Mouse (Mus musculus) adrenal gland, postnatal 36 days (tissue): ENCODE results near the gene Hps3. TPM values are rescaled to one million over a fixed set of nuclear protein-coding genes. Genes with fewer than 3 reads are reported as not detected.
"Not testable (repeated sequence)": the region's sequence is repeated elsewhere in the genome, so short reads cannot be mapped to it uniquely, and the experiment has no call there.

Experiments used
- DNase-seq, 2 experiments: peaks; one replicate each; pipeline ENCODE4 v3.0.0; 2021; ENCODE audit warnings: mixed read lengths in 1 of 2
- total RNA-seq, 2 experiments: library from RNA; stranded (reverse); gene quantifications; 2 replicates each; pipeline ENCODE4 v1.2.3; 2021

Gene Hps3
- total RNA-seq, 2 experiments from 2014 or later = 12.9 to 13.2 TPM

DNA sequence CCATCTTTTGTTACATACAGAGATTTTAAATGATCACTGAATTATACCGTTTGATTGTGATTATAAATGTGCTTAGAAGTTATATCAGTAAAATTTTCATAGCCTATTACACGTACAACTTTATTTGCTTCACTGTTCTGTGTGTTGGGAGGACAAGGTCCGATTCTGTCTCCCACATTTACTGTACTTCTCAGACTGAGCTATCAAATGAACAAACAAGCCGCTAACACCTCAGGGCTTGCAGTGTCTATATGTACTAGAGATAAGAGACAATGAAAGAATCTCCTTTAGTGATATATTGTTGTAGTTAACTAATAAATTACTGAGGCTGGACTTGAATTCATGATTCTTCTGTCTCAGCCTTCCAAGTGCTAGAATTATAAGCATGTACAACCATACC lies 27.8 kb downstream of the Hps3 start:
- DNase-seq = no peak

GRCm38 (mm10) chr3:20005611-20006010 lies 29.5 kb downstream of the Hps3 start:
- DNase-seq = no peak

GRCm38 (mm10) chr3:20004422-20004821 lies 30.7 kb downstream of the Hps3 start:
- no peak for DNase-seq

GRCm38 (mm10) chr3:20002786-20003185 lies 32.3 kb downstream of the Hps3 start:
- peak; percentile 35 to 47 for DNase-seq

GRCm38 (mm10) chr3:20000806-20001205 lies 34.3 kb downstream of the Hps3 start:
- DNase-seq = no peak

- no peak for DNase-seq
These were observed 35.6 kb downstream of the Hps3 start for GRCm38 (mm10) chr3:19999551-19999950.

DNA sequence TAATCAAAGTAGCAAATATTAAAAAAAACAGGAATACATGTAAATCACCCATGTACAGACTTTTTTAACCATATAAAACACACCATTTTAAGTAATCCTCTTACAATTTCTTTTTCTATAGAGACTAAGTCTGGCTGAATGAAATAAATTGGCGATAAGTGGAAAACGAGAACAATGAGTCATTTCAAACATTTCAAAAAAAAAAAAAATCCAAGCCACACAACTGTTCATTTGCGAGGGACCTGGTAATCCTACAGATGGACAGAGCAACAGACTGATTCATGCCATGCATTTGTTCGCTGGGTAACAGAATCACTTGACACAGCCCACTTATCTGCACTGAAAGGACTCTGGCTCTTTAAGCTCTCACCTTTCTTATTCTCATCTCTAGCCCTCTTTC lies 42.7 kb downstream of the Hps3 start:
- no peak for DNase-seq

DNA sequence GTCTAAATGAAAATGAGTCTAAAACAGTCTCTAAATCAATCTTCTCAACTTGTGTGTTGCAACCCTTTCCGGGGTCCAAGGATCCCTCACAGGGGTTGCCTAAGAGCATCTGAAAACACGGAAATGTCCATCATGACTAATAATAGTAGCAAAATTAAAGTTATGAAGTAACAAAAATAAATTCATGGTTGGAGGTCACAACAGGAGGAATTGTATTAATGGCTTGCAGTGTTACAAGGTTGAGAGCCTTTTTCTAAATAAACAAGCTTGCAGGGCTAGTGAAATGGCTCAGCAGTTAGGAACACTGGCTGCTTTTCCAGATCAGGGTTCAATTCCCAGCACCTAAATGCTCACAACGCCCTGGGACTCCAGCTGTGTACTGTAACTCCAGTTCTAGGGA lies 45.1 kb downstream of the Hps3 start:
- DNase-seq = peak in 1 of 2 experiments; percentile 20

DNA sequence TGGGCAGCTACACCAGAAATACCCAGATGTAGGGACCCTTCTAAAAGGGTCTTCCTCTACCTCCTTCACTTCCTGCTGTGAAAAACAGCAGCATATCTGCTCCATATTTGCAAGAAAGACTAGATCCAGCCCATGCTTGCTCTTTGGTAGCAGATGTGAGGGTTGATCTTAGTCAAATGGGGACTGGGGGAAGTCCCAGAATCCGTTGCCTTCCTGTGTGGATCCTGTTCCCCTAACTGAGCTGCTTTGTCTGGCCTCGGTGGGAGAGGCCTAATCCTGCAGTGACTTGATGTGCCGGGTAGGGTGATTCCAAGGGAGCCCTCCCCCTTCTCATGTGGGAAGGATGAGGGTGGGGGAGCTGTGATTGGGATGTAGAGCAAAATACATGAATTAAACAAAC lies 49.0 kb downstream of the Hps3 start:
- no peak for DNase-seq

- DNase-seq = no peak
These were observed 52.3 kb downstream of the Hps3 start for GRCm38 (mm10) chr3:19982846-19983245.

DNA sequence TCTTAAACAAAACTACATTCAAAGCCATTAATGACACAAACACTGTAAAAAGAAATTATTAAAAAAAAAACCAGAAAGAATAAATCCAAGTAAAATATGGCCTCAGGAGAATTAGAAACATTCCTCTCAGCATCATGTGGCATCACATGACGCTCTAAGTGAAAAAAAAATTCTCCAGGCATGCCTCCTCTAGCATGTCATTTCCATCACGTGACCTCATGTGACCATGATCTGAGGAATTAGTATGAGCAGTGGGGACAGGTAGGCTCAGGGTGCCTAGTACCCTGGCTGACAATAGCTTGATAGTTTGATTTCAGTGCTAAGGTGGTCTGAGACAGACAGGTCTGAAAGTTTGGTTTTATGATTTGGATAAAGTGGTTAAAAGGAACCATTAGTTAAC lies 54.0 kb downstream of the Hps3 start:
- no peak for DNase-seq

DNA sequence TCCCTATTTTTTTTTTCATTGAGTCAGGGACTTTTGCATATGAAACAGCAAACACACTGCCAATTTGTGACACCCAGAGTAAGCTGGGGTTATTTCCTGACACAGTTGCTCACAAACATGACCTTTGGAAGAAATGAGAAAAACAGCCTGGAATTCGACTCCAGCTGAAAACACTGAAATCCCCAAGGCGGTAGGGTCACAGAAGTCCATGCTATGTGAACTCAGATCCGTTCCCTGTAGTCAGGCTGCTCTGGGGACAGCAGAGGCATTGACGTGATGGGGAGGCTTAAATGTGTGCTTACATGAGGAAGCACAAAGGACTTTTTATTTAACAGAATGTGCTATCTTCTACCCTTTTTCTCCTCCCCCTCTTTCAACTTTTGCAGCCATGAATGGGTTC lies 56.6 kb downstream of the Hps3 start:
- DNase-seq = peak in 1 of 2 experiments; percentile 23

GRCm38 (mm10) chr3:19966072-19966471 lies 69.0 kb downstream of the Hps3 start:
- no peak for DNase-seq

DNA sequence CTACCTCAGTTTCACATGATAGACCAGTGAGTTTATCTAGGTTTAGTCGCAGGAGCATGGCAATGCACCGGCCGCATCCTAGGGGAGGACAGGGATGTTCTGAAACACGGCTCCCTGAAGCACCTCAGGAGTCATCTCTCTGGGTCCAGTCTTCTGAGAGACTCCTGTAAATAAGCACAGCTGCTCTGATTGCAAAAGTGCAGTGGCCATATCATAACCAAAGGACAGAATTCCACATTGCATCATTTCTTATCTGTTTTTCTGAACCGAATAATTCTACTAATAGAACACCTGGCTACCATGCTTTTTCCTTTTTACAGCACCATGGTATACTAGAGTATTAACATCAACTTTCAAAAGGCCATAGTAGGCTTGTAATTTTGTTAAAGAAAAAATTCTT lies 69.9 kb downstream of the Hps3 start:
- DNase-seq = no peak

- DNase-seq = no peak
These were observed 70.4 kb downstream of the Hps3 start for GRCm38 (mm10) chr3:19964625-19965188.

GRCm38 (mm10) chr3:19962769-19963513 lies 72.2 kb downstream of the Hps3 start:
- DNase-seq = no peak

- DNase-seq = no peak
These were observed 73.8 kb downstream of the Hps3 start for GRCm38 (mm10) chr3:19961341-19961740.

DNA sequence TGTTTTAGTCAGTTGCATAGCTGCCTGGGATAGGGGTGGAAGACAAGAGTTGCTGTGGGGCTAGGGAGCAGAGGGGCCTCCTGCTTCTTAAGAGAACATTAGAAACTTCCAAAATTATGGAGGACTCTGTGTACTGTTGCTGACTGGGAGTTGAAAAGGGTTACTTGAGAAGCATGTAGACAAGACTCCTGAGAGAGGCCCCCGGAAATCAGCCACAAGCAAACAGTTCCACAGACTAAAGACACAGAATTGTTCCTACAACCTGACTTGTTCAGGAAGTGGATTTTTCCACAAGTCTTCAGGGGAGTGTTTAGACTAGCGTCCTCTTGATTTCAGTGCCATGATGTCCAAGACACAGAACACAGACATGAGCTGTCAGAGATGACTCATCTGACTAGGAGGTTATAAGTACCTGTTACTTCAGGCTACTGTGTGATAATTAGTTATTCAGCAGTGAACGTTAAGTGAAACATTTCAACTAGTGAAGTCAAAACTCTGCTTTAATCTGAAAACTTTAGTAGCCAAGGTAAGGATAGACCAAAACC lies 74.5 kb downstream of the Hps3 start:
- DNase-seq = no peak

DNA sequence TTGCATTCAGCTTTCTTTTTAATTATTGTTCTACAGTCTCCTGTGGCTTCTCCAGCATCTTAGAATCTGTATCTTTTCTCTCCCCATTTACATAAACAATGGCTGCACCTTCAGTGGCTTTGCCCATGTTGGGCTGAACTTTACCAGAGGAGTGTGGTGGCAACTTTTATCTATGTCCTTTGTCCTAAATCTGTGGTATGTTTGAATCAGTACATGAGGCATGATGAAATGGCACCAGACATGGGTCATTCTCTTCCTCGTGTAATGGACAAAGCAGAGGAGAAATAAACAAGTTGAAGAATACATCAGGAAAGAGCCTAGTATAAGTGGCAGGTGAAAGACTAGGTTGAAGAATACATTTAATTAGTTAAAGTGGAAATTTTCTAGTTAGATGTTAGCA lies 76.1 kb downstream of the Hps3 start:
- no peak for DNase-seq

DNA sequence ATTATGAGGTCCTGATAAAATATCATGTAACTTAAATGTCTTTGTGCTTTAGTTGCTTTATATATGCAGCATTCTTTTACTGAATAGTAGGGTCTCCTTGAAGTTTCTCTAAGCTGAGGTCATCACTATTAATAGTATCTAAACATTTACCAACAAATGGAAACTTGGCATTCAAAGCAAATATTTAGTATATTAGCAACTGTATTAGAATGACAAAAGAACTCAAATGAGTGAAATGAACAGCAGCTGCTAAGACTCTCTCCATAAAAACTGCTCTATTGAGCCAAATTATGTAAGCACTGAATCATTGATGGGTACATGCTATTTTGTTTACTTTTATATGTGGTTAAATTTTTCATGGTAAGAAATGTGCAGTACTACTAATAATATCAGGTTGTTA lies 77.1 kb downstream of the Hps3 start:
- no peak for DNase-seq

- DNase-seq = no peak
These were observed 78.2 kb downstream of the Hps3 start, which contains the start of gene Cp for GRCm38 (mm10) chr3:19956885-19957284. Gene Cp, plus strand, starts transcription at chr3:19957054.

- peak; percentile 63 to 73 for DNase-seq
These were observed 81.2 kb downstream of the Hps3 start for GRCm38 (mm10) chr3:19953865-19954264.

DNA sequence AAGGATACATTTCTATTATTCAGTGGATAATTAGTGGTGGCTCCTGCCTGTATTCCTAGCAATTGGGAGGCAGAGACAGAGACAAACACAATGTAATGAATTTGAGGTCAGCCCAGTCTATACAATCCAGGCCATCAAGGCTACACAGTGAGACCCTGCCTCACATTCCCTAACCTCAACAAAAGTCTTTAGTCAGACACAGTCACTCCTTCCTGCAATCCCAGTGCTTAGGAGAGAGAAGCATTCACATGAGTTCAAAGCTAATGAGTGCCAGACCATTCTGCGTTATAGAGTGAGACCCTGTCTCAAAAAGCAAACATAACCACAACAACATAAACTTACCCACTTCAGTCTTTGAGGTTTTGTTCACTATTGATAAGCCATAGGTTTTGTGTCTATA lies 81.7 kb downstream of the Hps3 start:
- DNase-seq = no peak

DNA sequence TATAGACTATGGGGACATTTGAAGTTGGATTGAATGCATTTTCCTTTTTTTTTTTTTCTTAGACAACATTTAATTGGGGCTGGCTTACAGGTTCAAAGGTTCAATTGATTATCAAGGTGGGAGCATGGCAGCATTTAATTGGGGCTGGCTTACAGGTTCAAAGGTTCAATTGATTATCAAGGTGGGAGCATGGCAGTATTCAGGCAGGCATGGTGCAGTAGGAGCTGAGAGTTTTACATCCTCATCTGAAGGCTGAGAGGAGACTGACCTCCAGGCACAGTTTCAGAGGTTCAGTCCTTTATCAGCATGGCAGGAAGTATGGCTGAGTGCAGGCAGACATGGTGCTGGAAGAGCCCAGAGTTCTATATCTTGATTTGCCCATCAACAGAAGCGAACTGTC lies 85.7 kb downstream of the Hps3 start:
- DNase-seq = not testable (repeated sequence)
